Mouse (Mus musculus): ENCODE data around the gene Pus3. TPM values are rescaled to one million over a fixed set of nuclear protein-coding genes. Genes with fewer than 3 reads are reported as not detected.

Pus3 gene
- polyA plus RNA-seq, 1 experiment: 4.4 TPM

DNA sequence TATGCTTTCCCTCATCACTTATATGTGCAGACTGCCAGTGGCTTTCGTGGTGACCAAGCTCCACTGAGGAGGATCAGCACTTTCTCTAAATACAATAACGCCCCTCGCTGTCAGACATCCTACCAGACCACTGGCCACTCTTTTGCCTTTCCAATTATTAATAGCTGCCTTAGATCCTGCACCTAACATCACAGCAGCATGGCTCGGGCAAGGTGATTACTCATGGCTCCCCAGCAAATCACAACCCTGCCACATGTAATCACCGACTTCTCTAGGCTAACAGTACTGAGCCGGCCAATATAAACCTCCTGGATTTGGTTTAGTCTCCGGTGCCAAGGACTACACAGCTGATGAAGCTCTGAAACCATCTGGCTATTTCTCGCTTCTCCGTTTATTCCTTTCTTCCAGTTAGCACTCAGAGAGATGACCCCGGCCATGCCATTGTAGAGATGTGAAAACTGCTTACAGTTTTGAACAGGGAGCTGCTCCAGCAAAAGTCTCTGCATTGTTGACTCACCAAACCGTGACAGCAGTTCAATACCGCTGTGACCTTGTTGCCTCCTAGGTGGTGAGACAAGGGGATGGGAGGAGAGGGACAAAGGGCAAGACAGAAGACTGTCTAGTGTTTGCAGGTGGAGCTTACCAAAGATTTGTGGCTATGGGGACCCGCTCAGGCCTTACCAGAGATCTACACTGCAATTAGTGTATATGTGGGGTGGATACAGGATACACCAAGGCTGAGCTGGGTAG is 19.2 kb upstream of the Pus3 start:
- no peak overlapping the region for H3K27ac ChIP-seq (replicated peaks; ENCODE audit: low read depth, low read length)
- no peaks in the 10 kb centered on the region for H3K4me1 ChIP-seq (ENCODE audit: control insufficient read depth, insufficient read depth, insufficient read length, low read length)
- no peak overlapping the region for H3K4me3 ChIP-seq (ENCODE audit: insufficient read depth, low read depth, low read length)

DNA sequence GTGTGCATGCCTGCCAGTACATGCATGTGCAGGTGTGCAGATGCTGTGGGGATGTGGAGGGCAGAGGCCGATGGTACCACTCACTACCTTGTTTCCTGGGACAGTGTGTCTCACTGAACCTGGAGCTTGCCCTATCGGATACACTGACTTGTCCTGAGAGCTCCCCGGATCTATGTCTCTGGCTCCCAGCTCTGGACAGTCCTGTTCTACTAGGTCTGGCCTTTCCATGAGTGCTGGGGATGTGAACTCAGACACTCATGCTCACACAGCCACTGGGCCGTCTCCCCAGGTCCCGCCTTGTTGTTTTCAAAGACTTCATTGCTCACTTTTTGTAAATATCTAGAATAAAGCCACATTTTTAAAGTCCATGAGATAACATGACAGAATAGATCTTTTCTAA is 17.4 kb upstream of the Pus3 start:
- Histone ChIP-seq H3K4me3 (ENCODE audit: insufficient read depth, low read depth, low read length) (no peak overlapping the region), H3K4me1 (ENCODE audit: control insufficient read depth, insufficient read depth, insufficient read length, low read length) (no peaks in the 10 kb centered on the region), H3K27ac (replicated peaks; ENCODE audit: low read depth, low read length) (no peak overlapping the region)

- Histone ChIP-seq H3K4me1 (ENCODE audit: control insufficient read depth, insufficient read depth, insufficient read length, low read length) (no peaks in the 10 kb centered on the region), H3K27ac (replicated peaks; ENCODE audit: low read depth, low read length) (no peak overlapping the region)
Measured at GRCm38 (mm10) chr9:35541488-35541887, 16.9 kb upstream of the Pus3 start.

DNA sequence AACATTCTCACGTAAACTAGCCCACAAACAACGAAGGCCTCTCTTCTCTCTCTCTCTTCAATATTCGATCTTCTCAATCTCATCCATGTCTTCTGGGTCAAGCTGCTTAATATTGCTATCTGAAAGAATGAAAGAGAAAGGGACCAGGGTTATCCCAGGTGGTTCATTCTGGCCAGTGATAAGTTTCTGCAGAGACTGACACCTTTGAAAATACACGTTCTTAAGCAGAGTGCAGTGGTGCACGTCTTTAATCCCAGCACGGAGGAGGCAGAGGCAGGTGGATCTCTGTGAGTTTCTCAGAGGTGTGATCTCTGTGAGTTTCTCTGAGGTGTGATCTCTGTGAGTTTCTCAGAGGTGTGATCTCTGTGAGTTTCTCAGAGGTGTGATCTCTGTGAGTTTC is 16.5 kb upstream of the Pus3 start:
- Histone ChIP-seq H3K4me3 (ENCODE audit: insufficient read depth, low read depth, low read length) (no peak overlapping the region), H3K4me1 (ENCODE audit: control insufficient read depth, insufficient read depth, insufficient read length, low read length) (no peaks in the 10 kb centered on the region), H3K27ac (replicated peaks; ENCODE audit: low read depth, low read length) (no peak overlapping the region)

More at GRCm38 (mm10) chr9:35541488-35541887, 16.9 kb upstream of the Pus3 start:
- H3K4me3 ChIP-seq (ENCODE audit: insufficient read depth, low read depth, low read length): no peak overlapping the region

GRCm38 (mm10) chr9:35543099-35543860 is 15.1 kb upstream of the Pus3 start:
- Histone ChIP-seq H3K27ac (replicated peaks; ENCODE audit: low read depth, low read length) (no peak overlapping the region), H3K4me3 (ENCODE audit: insufficient read depth, low read depth, low read length) (no peak overlapping the region), H3K4me1 (ENCODE audit: control insufficient read depth, insufficient read depth, insufficient read length, low read length) (no peaks in the 10 kb centered on the region)

DNA sequence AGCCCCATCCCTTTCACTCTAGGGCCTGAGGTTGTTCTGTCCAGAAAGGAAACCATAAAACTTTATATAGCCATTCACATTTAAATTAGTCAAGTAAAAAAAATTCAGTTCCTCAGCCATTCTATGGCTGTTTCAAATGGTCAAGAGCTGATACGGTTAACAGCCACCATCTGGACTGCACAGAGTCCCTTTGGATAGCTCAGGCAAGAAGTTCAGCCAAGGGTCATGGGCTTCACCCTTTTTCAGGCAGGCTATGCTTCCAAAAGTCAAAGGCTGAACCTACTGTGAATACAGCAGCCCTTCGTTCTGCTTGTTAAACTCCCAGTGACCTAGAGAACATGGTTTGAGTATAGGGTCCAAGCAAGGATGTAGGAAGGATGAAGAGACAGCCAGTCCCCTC is 13.7 kb upstream of the Pus3 start:
- no peaks in the 10 kb centered on the region for H3K4me1 ChIP-seq (ENCODE audit: control insufficient read depth, insufficient read depth, insufficient read length, low read length)
- no peak overlapping the region for H3K27ac ChIP-seq (replicated peaks; ENCODE audit: low read depth, low read length)
- no peak overlapping the region for H3K4me3 ChIP-seq (ENCODE audit: insufficient read depth, low read depth, low read length)

- Histone ChIP-seq H3K27ac (replicated peaks; ENCODE audit: low read depth, low read length) (no peak overlapping the region), H3K4me1 (ENCODE audit: control insufficient read depth, insufficient read depth, insufficient read length, low read length) (no peaks in the 10 kb centered on the region), H3K4me3 (ENCODE audit: insufficient read depth, low read depth, low read length) (no peak overlapping the region)
Measured at GRCm38 (mm10) chr9:35545704-35546103, 12.7 kb upstream of the Pus3 start.

- H3K27ac ChIP-seq (replicated peaks; ENCODE audit: low read depth, low read length): no peak overlapping the region
- no peak overlapping the region for H3K4me3 ChIP-seq (ENCODE audit: insufficient read depth, low read depth, low read length)
- no peaks in the 10 kb centered on the region for H3K4me1 ChIP-seq (ENCODE audit: control insufficient read depth, insufficient read depth, insufficient read length, low read length)
Measured at GRCm38 (mm10) chr9:35546745-35547144, 11.7 kb upstream of the Pus3 start.

- no peak overlapping the region for H3K27ac ChIP-seq (replicated peaks; ENCODE audit: low read depth, low read length)
- H3K4me3 ChIP-seq (ENCODE audit: insufficient read depth, low read depth, low read length): no peak overlapping the region
- H3K4me1 ChIP-seq (ENCODE audit: control insufficient read depth, insufficient read depth, insufficient read length, low read length): no peaks in the 10 kb centered on the region
Measured at GRCm38 (mm10) chr9:35548455-35548854, 9.9 kb upstream of the Pus3 start.

GRCm38 (mm10) chr9:35556494-35557102 is 1.8 kb upstream of the Pus3 start:
- H3K27ac ChIP-seq (replicated peaks; ENCODE audit: low read depth, low read length): no peak overlapping the region
- no peak overlapping the region for H3K4me3 ChIP-seq (ENCODE audit: insufficient read depth, low read depth, low read length)
- peaks cover 6% of the 10 kb centered on the region for H3K4me1 ChIP-seq (ENCODE audit: control insufficient read depth, insufficient read depth, insufficient read length, low read length)

GRCm38 (mm10) chr9:35559009-35559890 is 855 bp downstream of the Pus3 start:
- Histone ChIP-seq H3K4me1 (ENCODE audit: control insufficient read depth, insufficient read depth, insufficient read length, low read length) (peaks cover 6% of the 10 kb centered on the region), H3K4me3 (ENCODE audit: insufficient read depth, low read depth, low read length) (peak overlapping the region; percentile 68), H3K27ac (replicated peaks; ENCODE audit: low read depth, low read length) (peak overlapping the region; percentile 23; the same call in 1 of the 2 replicates)

DNA sequence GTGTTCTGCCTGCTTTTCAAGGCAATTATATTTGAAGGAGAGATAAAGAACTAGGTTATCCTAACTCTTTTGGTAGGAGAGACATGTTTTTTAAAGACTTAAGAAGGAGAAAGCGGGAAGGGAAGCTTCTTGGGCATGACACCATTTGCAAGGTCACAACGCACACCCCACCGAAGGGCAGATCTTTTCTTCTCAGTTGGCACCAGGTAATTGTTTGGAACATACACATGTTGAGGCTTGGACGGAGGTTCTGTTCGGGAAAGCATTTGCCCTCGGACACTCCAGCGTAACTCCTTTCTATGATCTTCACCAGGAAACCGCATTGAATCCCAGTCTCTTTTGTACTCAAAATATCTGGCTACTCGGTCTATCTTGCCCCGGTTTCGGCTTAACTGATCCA is 2.7 kb downstream of the Pus3 start:
- H3K4me1 ChIP-seq (ENCODE audit: control insufficient read depth, insufficient read depth, insufficient read length, low read length): peaks cover 6% of the 10 kb centered on the region
- H3K4me3 ChIP-seq (ENCODE audit: insufficient read depth, low read depth, low read length): no peak overlapping the region
- H3K27ac ChIP-seq (replicated peaks; ENCODE audit: low read depth, low read length): no peak overlapping the region

- H3K4me3 ChIP-seq (ENCODE audit: insufficient read depth, low read depth, low read length): no peak overlapping the region
- H3K27ac ChIP-seq (replicated peaks; ENCODE audit: low read depth, low read length): no peak overlapping the region
- peaks cover 6% of the 10 kb centered on the region for H3K4me1 ChIP-seq (ENCODE audit: control insufficient read depth, insufficient read depth, insufficient read length, low read length)
Measured at GRCm38 (mm10) chr9:35561583-35561982, 3.2 kb downstream of the Pus3 start.

GRCm38 (mm10) chr9:35564536-35565240 is 6.3 kb downstream of the Pus3 start:
- H3K27ac ChIP-seq (replicated peaks; ENCODE audit: low read depth, low read length): no peak overlapping the region
- H3K4me3 ChIP-seq (ENCODE audit: insufficient read depth, low read depth, low read length): no peak overlapping the region
- no peaks in the 10 kb centered on the region for H3K4me1 ChIP-seq (ENCODE audit: control insufficient read depth, insufficient read depth, insufficient read length, low read length)
